Mouse (Mus musculus) myocyte (in vitro differentiated cells): Measurements from ENCODE around the gene March11.

Experiments used
- CEBPB ChIP-seq: IDR thresholded peaks from 2 replicates; pipeline ENCODE4 v1.6.1; 2011; ENCODE audit warnings: mild to moderate bottlenecking, moderate library complexity; ENCODE audit not compliant: poor library complexity, insufficient read depth, severe bottlenecking
- E2F4 ChIP-seq: IDR thresholded peaks from one replicate; pipeline ENCODE4 v1.6.1; 2011; ENCODE audit warnings: mild to moderate bottlenecking, control low read depth, moderate library complexity; ENCODE audit not compliant: insufficient read depth
- MAX ChIP-seq: IDR thresholded peaks from one replicate; pipeline ENCODE4 v1.6.1; 2011; ENCODE audit warnings: low read depth, mild to moderate bottlenecking, control low read depth
- MYOD1 ChIP-seq, 3 experiments: IDR thresholded peaks; one replicate each; pipeline ENCODE4 v1.6.1; 2011; ENCODE audit warnings: control low read depth in 2 of 3, low read depth in 2 of 3, mild to moderate bottlenecking in 2 of 3, moderate library complexity in 1 of 3; ENCODE audit not compliant: insufficient read length in 2 of 3, control insufficient read depth in 1 of 3
- MYOG ChIP-seq, 3 experiments: IDR thresholded peaks; one replicate each; pipeline ENCODE4 v1.6.1; 2011; ENCODE audit warnings: control low read depth in 2 of 3, low read depth in 2 of 3, mild to moderate bottlenecking in 2 of 3; ENCODE audit not compliant: insufficient read length in 2 of 3, control insufficient read depth in 1 of 3, insufficient read depth in 1 of 3
- POLR2A ChIP-seq: IDR thresholded peaks from one replicate; pipeline ENCODE4 v1.6.1; 2011; ENCODE audit warnings: low read depth, mild to moderate bottlenecking, control low read depth, moderate library complexity; ENCODE audit not compliant: insufficient read length
- POLR2AphosphoS2 ChIP-seq: IDR thresholded peaks from one replicate; pipeline ENCODE4 v1.6.1; 2011; ENCODE audit warnings: low read depth, control low read depth; ENCODE audit not compliant: insufficient read length
- REST ChIP-seq: IDR thresholded peaks from one replicate; pipeline ENCODE4 v1.6.1; 2011; ENCODE audit warnings: mild to moderate bottlenecking, control low read depth, moderate library complexity; ENCODE audit not compliant: insufficient read depth, insufficient read length
- SRF ChIP-seq: IDR thresholded peaks from one replicate; pipeline ENCODE4 v1.6.1; 2011; ENCODE audit warnings: low read depth; ENCODE audit not compliant: control insufficient read depth, insufficient read length
- TCF12 ChIP-seq: IDR thresholded peaks from one replicate; pipeline ENCODE4 v1.6.1; 2011; ENCODE audit warnings: mild to moderate bottlenecking, control low read depth; ENCODE audit not compliant: poor library complexity, insufficient read depth, severe bottlenecking
- USF1 ChIP-seq: IDR thresholded peaks from one replicate; pipeline ENCODE4 v1.6.1; 2011; ENCODE audit warnings: low read depth, mild to moderate bottlenecking, control low read depth, moderate library complexity

GRCm38 (mm10) chr15:26262336-26262735 is 46.5 kb upstream of the March11 start:
- TF ChIP-seq USF1 (no peak), CEBPB (no peak), MYOD1 (IDR thresholded peaks at IDR 0.05; ENCODE audit: control insufficient read depth in 1 of 3, insufficient read length in 2 of 3, low read depth in 2 of 3) (peak in 1 of 3 experiments; percentile 54), MAX (no peak), REST (no peak), E2F4 (no peak), POLR2A (no peak), TCF12 (peak; percentile 3), POLR2AphosphoS2 (no peak), MYOG (IDR thresholded peaks at IDR 0.05; ENCODE audit: control insufficient read depth in 1 of 3, insufficient read depth in 1 of 3, insufficient read length in 2 of 3, low read depth in 2 of 3) (peak in 2 of 3 experiments; percentile 10 to 43), SRF (no peak)
